Mouse (Mus musculus): ENCODE measurements at regions not wholly inside any gene's neighbourhood (a gene's known extent, or its start where the extent isn't known, plus 50 kb on each side); places are given as distances from the start of the nearest gene placed in this dataset.

GRCm38 (mm10) chr5:118380052-118380421 lies 135.0 kb downstream of the 2410131K14Rik start:
- DNase-seq (ENCODE audit: low read depth, low spot score): no peak

GRCm38 (mm10) chr5:118380422-118381293 lies 135.6 kb downstream of the 2410131K14Rik start:
- DNase-seq (ENCODE audit: low read depth, low spot score): peak; percentile 59

GRCm38 (mm10) chr5:118381294-118381675 lies 136.3 kb downstream of the 2410131K14Rik start:
- DNase-seq (ENCODE audit: low read depth, low spot score): no peak

GRCm38 (mm10) chr5:118386126-118386525 lies 141.1 kb downstream of the 2410131K14Rik start:
- no peak for DNase-seq (ENCODE audit: low read depth, low spot score)

GRCm38 (mm10) chr5:118388419-118388818 lies 143.4 kb downstream of the 2410131K14Rik start:
- DNase-seq (ENCODE audit: low read depth, low spot score): no peak

- DNase-seq (ENCODE audit: low read depth, low spot score): no peak
Observed at GRCm38 (mm10) chr5:118390691-118391373, 145.8 kb downstream of the 2410131K14Rik start.

GRCm38 (mm10) chr5:118392932-118393487 lies 148.0 kb downstream of the 2410131K14Rik start:
- DNase-seq (ENCODE audit: low read depth, low spot score): no peak

- no peak for DNase-seq (ENCODE audit: low read depth, low spot score)
Observed at GRCm38 (mm10) chr5:118394051-118394450, 149.0 kb downstream of the 2410131K14Rik start.

GRCm38 (mm10) chr5:118396004-118396725 lies 151.1 kb downstream of the 2410131K14Rik start:
- no peak for DNase-seq (ENCODE audit: low read depth, low spot score)

GRCm38 (mm10) chr5:118400926-118401325 lies 155.9 kb downstream of the 2410131K14Rik start:
- no peak for DNase-seq (ENCODE audit: low read depth, low spot score)

GRCm38 (mm10) chr5:118404398-118404797 lies 156.1 kb upstream of the Med13l start:
- no peak for DNase-seq (ENCODE audit: low read depth, low spot score)

GRCm38 (mm10) chr5:118405421-118405820 lies 155.1 kb upstream of the Med13l start:
- no peak for DNase-seq (ENCODE audit: low read depth, low spot score)

GRCm38 (mm10) chr5:118407451-118407850 lies 153.0 kb upstream of the Med13l start:
- no peak for DNase-seq (ENCODE audit: low read depth, low spot score)

GRCm38 (mm10) chr5:118407973-118408372 lies 152.5 kb upstream of the Med13l start:
- DNase-seq (ENCODE audit: low read depth, low spot score): no peak

- DNase-seq (ENCODE audit: low read depth, low spot score): no peak
Observed at GRCm38 (mm10) chr5:118408826-118409225, 151.7 kb upstream of the Med13l start.

GRCm38 (mm10) chr5:118413428-118414282 lies 146.8 kb upstream of the Med13l start:
- DNase-seq (ENCODE audit: low read depth, low spot score): peak; percentile 90

- DNase-seq (ENCODE audit: low read depth, low spot score): no peak
Observed at GRCm38 (mm10) chr5:118419344-118420037, 141.0 kb upstream of the Med13l start.

GRCm38 (mm10) chr5:118421884-118422821 lies 138.3 kb upstream of the Med13l start:
- peak; percentile 87 for DNase-seq (ENCODE audit: low read depth, low spot score)

- no peak for DNase-seq (ENCODE audit: low read depth, low spot score)
Observed at GRCm38 (mm10) chr5:118424177-118424576, 136.3 kb upstream of the Med13l start.
